12 mouse cellular contexts compared by ENCODE assay signal in the genomic region with DNA sequence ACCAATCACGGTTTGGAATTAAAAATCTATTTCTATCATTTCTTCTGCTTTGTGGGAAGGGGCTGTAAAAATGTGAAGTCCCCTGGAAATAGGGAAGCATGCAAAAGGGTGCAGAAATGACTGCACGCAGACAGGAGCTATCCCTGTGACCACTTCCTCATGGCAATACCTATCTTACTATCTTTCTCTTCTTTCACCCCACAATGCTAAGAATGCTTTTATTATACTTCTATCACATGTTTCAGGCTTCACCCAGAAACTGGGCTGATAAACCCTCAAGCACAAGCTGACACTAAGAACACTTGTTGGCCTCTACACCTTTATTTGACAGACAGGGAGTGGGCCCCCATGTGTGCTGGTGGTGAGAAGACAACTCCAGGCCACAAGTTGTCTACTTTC.
DNase-seq lines count a peak whose midpoint lies in the region; ATAC-seq and TF ChIP-seq lines count a peak whose summit lies in the region.
"Had no signal": no experiment of that assay in that cellular context is flagged by ENCODE, and none has a peak within 500 bp of the region (broad histone marks: within the 10 kb centered on the region; RNA-seq: fewer than 3 reads in every experiment).

No protein-coding gene starts in this region.

- DNase-seq in heart, adult 18-20 months, result no peak
- DNase-seq in 416B (ENCODE audit: low read depth) (peak; percentile 58), MEL (ENCODE audit: low read depth, low spot score) (peak; percentile 77), MN1 (ENCODE audit: low spot score) (no peak)
- no peak for DNase-seq in neural tube, embryonic 10.5 days (ENCODE audit: extremely low spot score, low spot score)
- no peak for DNase-seq in retina, embryonic 14.5 days (ENCODE audit: low spot score)
- DNase-seq: kidney, adult 2 months; lung, postnatal 36 days had no signal

- WGBS in heart, embryonic 14.5 days, result 51% methylated on average over 2 of the region's 2 CpGs
- 75% methylated on average over 2 of the region's 2 CpGs for WGBS in intestine, embryonic 15.5 days

- peak overlapping the region; percentile 23 to 50; a peak in 2 of 4 replicates for H3K27ac ChIP-seq in heart, embryonic 14.5 days (replicated peaks in 1 of 2; ENCODE audit: control insufficient read depth in 1 of 2, insufficient read depth in 1 of 2, low read depth in 2 of 2, low read length in 2 of 2)
- peak overlapping the region; percentile 57 for H3K27ac ChIP-seq in MEL (ENCODE audit: control insufficient read depth, low read depth, low read length)
- H3K27ac ChIP-seq in intestine, embryonic 15.5 days, result peak overlapping the region; percentile 14; the same call in 1 of the 2 replicates
- H3K27ac ChIP-seq: limb, embryonic 13.5 days had no signal

- H3K9me3 ChIP-seq in heart, embryonic 14.5 days (ENCODE audit: control insufficient read depth, low read length), result no peaks in the 10 kb centered on the region
- no peaks in the 10 kb centered on the region for H3K9me3 ChIP-seq in MEL (replicated peaks; ENCODE audit: insufficient read depth, low read length)
- H3K9me3 ChIP-seq in intestine, embryonic 15.5 days, result no peaks in the 10 kb centered on the region
- H3K9me3 ChIP-seq: limb, embryonic 13.5 days had no signal

- no peak for TF ChIP-seq CTCF in MEL (IDR thresholded peaks at IDR 0.05 in 2 of 3, conservative IDR thresholded peaks at IDR 0.05 in 1 of 3; ENCODE audit: control insufficient read depth in 1 of 3, insufficient read depth in 1 of 3, low read depth in 2 of 3, low read length in 3 of 3, poor library complexity in 1 of 3, severe bottlenecking in 1 of 3)

- H3K4me2 ChIP-seq in heart, embryonic 14.5 days (ENCODE audit: low read length), result no peak overlapping the region
- no peak overlapping the region for H3K4me2 ChIP-seq in intestine, embryonic 15.5 days (replicated peaks)
- H3K4me2 ChIP-seq: limb, embryonic 13.5 days had no signal

- peaks cover 59% of the 10 kb centered on the region for H3K79me2 ChIP-seq in MEL (ENCODE audit: control insufficient read depth, insufficient read depth, low read length, poor library complexity)

- peaks cover 15 to 50% of the 10 kb centered on the region in 2 experiments for H3K4me1 ChIP-seq in heart, embryonic 14.5 days (ENCODE audit: control insufficient read depth in 2 of 2, insufficient read depth in 2 of 2, low read length in 2 of 2)
- peaks cover 37 to 38% of the 10 kb centered on the region in 2 experiments for H3K4me1 ChIP-seq in MEL (ENCODE audit: control insufficient read depth in 1 of 2, insufficient read depth in 2 of 2, low read length in 2 of 2)
- H3K4me1 ChIP-seq in intestine, embryonic 15.5 days (replicated peaks), result peaks cover 18% of the 10 kb centered on the region

- TF ChIP-seq RAD21 in MEL (IDR thresholded peaks at IDR 0.05; ENCODE audit: low read depth, low read length), result no peak

- no peaks in the 10 kb centered on the region for H3K36me3 ChIP-seq in heart, embryonic 14.5 days (ENCODE audit: control insufficient read depth, insufficient read depth, low read length)
- H3K36me3 ChIP-seq in MEL (ENCODE audit: control insufficient read depth in 1 of 2, insufficient read depth in 2 of 2, low read length in 2 of 2), result peaks cover 2 to 66% of the 10 kb centered on the region in 2 experiments; a peak in 3 of 4 replicates
- no peaks in the 10 kb centered on the region for H3K36me3 ChIP-seq in intestine, embryonic 15.5 days

- TF ChIP-seq POLR2A in MEL (IDR thresholded peaks at IDR 0.05; ENCODE audit: control insufficient read depth in 1 of 2, insufficient read depth in 1 of 2, low read depth in 1 of 2, low read length in 2 of 2, poor library complexity in 1 of 2), result no peak

- no peak overlapping the region for H3K9ac ChIP-seq in heart, embryonic 14.5 days (ENCODE audit: low read length)
- H3K9ac ChIP-seq in MEL (ENCODE audit: control insufficient read depth, low read depth, low read length, poor library complexity, severe bottlenecking), result no peak overlapping the region
- H3K9ac ChIP-seq in intestine, embryonic 15.5 days, result no peak overlapping the region
- H3K9ac ChIP-seq: limb, embryonic 13.5 days had no signal

- TF ChIP-seq EP300 in MEL (IDR thresholded peaks at IDR 0.05; ENCODE audit: low read depth in 1 of 2, low read length in 2 of 2), result peak; percentile 50 to 85; a peak in 3 of 4 replicates

- no peak overlapping the region for H3K4me3 ChIP-seq in heart, embryonic 14.5 days (ENCODE audit: control insufficient read depth in 1 of 2, insufficient read depth in 1 of 2, low read depth in 1 of 2, low read length in 2 of 2)
- H3K4me3 ChIP-seq in MEL (ENCODE audit: control insufficient read depth in 1 of 2, insufficient read depth in 1 of 2, low read depth in 2 of 2, low read length in 2 of 2), result no peak overlapping the region
- no peak overlapping the region for H3K4me3 ChIP-seq in intestine, embryonic 15.5 days (replicated peaks)
- H3K4me3 ChIP-seq: limb, embryonic 13.5 days; myocyte had no signal

- no peaks in the 10 kb centered on the region for H3K27me3 ChIP-seq in heart, embryonic 14.5 days (ENCODE audit: control insufficient read depth, insufficient read depth, low read length)
- H3K27me3 ChIP-seq in MEL (ENCODE audit: control insufficient read depth in 1 of 2, insufficient read depth in 2 of 2, low read length in 2 of 2), result no peaks in the 10 kb centered on the region
- H3K27me3 ChIP-seq in intestine, embryonic 15.5 days (replicated peaks), result no peaks in the 10 kb centered on the region
- H3K27me3 ChIP-seq: limb, embryonic 13.5 days had no signal

- ATAC-seq in heart, embryonic 14.5 days (ENCODE audit: insufficient number of reproducible peaks, insufficient read depth, low FRiP score, low read depth), result no peak
- ATAC-seq in intestine, embryonic 15.5 days, result no peak

TF ChIP-seq in MEL, 35 proteins besides CTCF, POLR2A, EP300 and RAD21:
- TF ChIP-seq JUND (IDR thresholded peaks at IDR 0.05; ENCODE audit: low read depth, low read length) (no peak), MYC (IDR thresholded peaks at IDR 0.05; ENCODE audit: low read depth, low read length) (peak; percentile 78; the same call in 1 of the 2 replicates), CHD2 (IDR thresholded peaks at IDR 0.05; ENCODE audit: low read length) (no peak), ZMIZ1 (IDR thresholded peaks at IDR 0.05; ENCODE audit: low read depth, low read length) (no peak), ZNF384 (IDR thresholded peaks at IDR 0.05; ENCODE audit: low read depth, low read length) (no peak), UBTF (IDR thresholded peaks at IDR 0.05; ENCODE audit: borderline replicate concordance, insufficient read depth, low read depth, low read length) (no peak), TCF12 (IDR thresholded peaks at IDR 0.05; ENCODE audit: low read depth, low read length) (peak; percentile 46; the same call in 1 of the 2 replicates), GATA1 (IDR thresholded peaks at IDR 0.05; ENCODE audit: low read depth, low read length) (peak; percentile 75; the same call in 1 of the 2 replicates), POLR2AphosphoS2 (IDR thresholded peaks at IDR 0.05; ENCODE audit: low read length) (no peak), CHD1 (IDR thresholded peaks at IDR 0.05; ENCODE audit: low read depth, low read length) (no peak), POLR2AphosphoS5 (IDR thresholded peaks at IDR 0.05; ENCODE audit: borderline replicate concordance, low read depth, low read length) (no peak), ETS1 (IDR thresholded peaks at IDR 0.05; ENCODE audit: low read depth, low read length) (peak; percentile 82), MAX (IDR thresholded peaks at IDR 0.05; ENCODE audit: low read length) (peak; percentile 54; the same call in 1 of the 2 replicates), KAT2A (conservative IDR thresholded peaks at IDR 0.05; ENCODE audit: low read depth, low read length) (no peak), GABPA (IDR thresholded peaks at IDR 0.05; ENCODE audit: low read depth, low read length) (no peak), NRF1 (IDR thresholded peaks at IDR 0.05; ENCODE audit: insufficient read depth, low read depth, low read length, poor library complexity, severe bottlenecking) (no peak), MAZ (IDR thresholded peaks at IDR 0.05; ENCODE audit: low read depth, low read length) (no peak), ELF1 (IDR thresholded peaks at IDR 0.05; ENCODE audit: low read depth, low read length) (no peak), HCFC1 (IDR thresholded peaks at IDR 0.05; ENCODE audit: low read depth, low read length) (no peak), MXI1 (IDR thresholded peaks at IDR 0.05; ENCODE audit: low read depth, low read length) (peak; percentile 95), TAL1 (IDR thresholded peaks at IDR 0.05; ENCODE audit: low read length) (peak; percentile 50), RCOR1 (IDR thresholded peaks at IDR 0.05; ENCODE audit: low read depth, low read length) (peak; percentile 65; the same call in 1 of the 2 replicates), SIN3A (IDR thresholded peaks at IDR 0.05; ENCODE audit: low read length) (peak; percentile 89)

Comparison
In these comparisons a context has a peak if more than half of its experiments do, and no peak if none do; other contexts are left out.
1. DNase-seq: peak in 416B (single experiment) and MEL (single experiment); none in heart, adult 18-20 months (0 of 2), neural tube, embryonic 10.5 days (single experiment), MN1 (single experiment) and retina, embryonic 14.5 days (single experiment).
2. Peak in every context shown above with its lines, with median percentiles within 50 percentile points of each other: H3K27ac ChIP-seq.